Mouse (Mus musculus): ENCODE data around the gene Pdcd10. TPM values are rescaled to one million over a fixed set of nuclear protein-coding genes. Genes with fewer than 3 reads are reported as not detected.
A peak's percentile ranks its signal among the peaks of the same experiment; 100 is the strongest.

Gene Pdcd10
- polyA plus RNA-seq (2016; fragmentation: Nextera tagmentation; extraction: Ambion mirVana): 62.5 and 64.4 TPM in 2 replicates

DNA sequence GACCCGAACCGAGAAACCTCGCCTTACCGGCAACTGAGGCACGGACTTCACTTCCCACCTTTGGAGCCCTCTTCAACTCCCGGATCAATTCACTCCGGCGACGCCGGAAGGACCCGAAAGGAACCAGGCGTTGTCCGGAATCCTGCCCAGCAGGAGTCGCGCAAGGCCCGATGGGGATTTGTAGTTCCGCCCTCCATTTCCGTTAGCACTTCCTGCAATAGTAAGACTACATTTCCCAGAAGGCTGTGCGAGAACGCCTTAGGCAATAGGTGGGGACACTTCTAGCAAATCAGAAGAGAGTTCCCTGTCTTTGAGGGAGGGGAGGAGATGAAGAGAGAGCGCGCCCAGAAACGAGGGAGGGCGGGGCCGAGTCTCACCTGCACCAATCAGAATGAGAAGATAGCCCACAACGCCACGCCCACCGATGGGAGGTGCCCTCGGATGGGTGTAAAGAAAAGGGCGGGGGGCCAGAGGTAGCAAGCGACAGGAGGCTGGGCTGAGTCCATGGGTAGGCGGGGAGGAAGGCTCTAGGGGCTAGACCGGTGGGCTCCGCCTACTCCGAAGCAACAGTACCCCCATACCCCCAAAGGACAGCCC lies at the start of gene Pdcd10:
Gene Pdcd10, minus strand, starts transcription at position 162 of the 597 bp plus-strand sequence.
- Histone ChIP-seq H3K4me1 (replicated peaks) (peaks cover 10% of the 10 kb centered on the region; the same call in 1 of the 2 replicates), H3K27ac (ENCODE audit: poor library complexity, severe bottlenecking) (peak within 1 kb of the TSS; percentile 69), H3K27me3 (replicated peaks) (no peaks in the 10 kb centered on the region), H3K9ac (peak within 1 kb of the TSS; percentile 96), H3K4me3 (peak within 1 kb of the TSS; percentile 98), H3K4me2 (peak within 1 kb of the TSS; percentile 89), H3K9me3 (replicated peaks) (no peaks in the 10 kb centered on the region), H3K36me3 (no peaks in the 10 kb centered on the region)
- peak; percentile 99 for ATAC-seq (ENCODE audit: insufficient number of reproducible peaks, low FRiP score)
- WGBS: 0% methylated on average over 35 of the region's 35 CpGs

- no peaks in the 10 kb centered on the region for H3K36me3 ChIP-seq
- 81% methylated on average over 4 of the region's 4 CpGs for WGBS
- H3K27ac ChIP-seq (ENCODE audit: poor library complexity, severe bottlenecking): no peak overlapping the region
- no peaks in the 10 kb centered on the region for H3K27me3 ChIP-seq (replicated peaks)
- H3K4me2 ChIP-seq: no peak overlapping the region
- no peak overlapping the region for H3K4me3 ChIP-seq
- no peak overlapping the region for H3K9ac ChIP-seq
- H3K9me3 ChIP-seq (replicated peaks): no peaks in the 10 kb centered on the region
- H3K4me1 ChIP-seq (replicated peaks): no peaks in the 10 kb centered on the region
- ATAC-seq (ENCODE audit: insufficient number of reproducible peaks, low FRiP score): no peak
These were observed 28.2 kb upstream of the Pdcd10 start for GRCm38 (mm10) chr3:75584898-75585297.

DNA sequence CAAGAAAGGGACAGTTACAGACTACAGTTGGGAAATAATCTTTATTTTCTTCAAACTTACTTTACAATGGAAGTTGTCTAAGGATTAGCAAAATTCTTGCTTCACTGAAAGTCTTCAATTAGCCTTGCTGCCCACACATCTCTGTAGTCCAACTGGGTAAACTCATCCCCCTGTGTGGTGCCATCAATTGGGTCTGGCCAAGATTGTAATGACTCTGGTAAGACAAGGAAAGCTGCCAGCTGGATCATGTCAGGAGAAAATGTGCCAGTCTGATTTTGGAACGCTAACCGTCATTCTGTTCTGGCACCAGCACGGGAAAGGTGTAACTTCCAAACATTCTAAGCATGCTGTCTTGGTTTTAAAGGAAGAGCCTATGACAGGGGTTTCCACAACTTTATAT lies 26.6 kb upstream of the Pdcd10 start:
- WGBS: 84% methylated on average over 3 of the region's 3 CpGs
- no peak for ATAC-seq (ENCODE audit: insufficient number of reproducible peaks, low FRiP score)

DNA sequence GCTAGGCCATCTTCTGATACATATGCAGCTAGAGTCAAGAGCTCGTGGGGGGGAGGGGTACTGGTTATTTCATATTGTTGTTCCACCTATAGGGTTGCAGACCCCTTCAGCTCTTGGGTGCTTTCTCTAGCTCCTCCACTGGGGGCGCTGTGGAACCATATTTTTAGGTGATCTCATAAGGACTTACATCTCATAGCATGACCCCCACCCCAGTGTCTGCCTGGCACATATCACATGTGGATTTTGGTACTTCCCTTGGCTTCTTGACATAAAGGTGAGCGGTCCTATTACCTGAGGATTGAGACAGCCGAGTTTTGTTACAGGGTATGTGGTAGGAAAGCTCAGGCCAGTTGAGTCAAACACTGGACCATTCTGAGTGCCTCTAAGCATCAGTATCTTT lies 22.7 kb upstream of the Pdcd10 start:
- Histone ChIP-seq H3K36me3 (no peaks in the 10 kb centered on the region), H3K4me3 (no peak overlapping the region), H3K9me3 (replicated peaks) (no peaks in the 10 kb centered on the region), H3K27ac (ENCODE audit: poor library complexity, severe bottlenecking) (no peak overlapping the region), H3K4me1 (replicated peaks) (no peaks in the 10 kb centered on the region), H3K9ac (no peak overlapping the region), H3K27me3 (replicated peaks) (no peaks in the 10 kb centered on the region), H3K4me2 (no peak overlapping the region)
- WGBS: 46% methylated on average over 4 of the region's 4 CpGs
- no peak for ATAC-seq (ENCODE audit: insufficient number of reproducible peaks, low FRiP score)

More for the DNA sequence above, 26.6 kb upstream of the Pdcd10 start:
- H3K4me3 ChIP-seq: no peak overlapping the region
- H3K4me1 ChIP-seq (replicated peaks): no peaks in the 10 kb centered on the region
- no peak overlapping the region for H3K27ac ChIP-seq (ENCODE audit: poor library complexity, severe bottlenecking)
- H3K9me3 ChIP-seq (replicated peaks): no peaks in the 10 kb centered on the region
- no peak overlapping the region for H3K4me2 ChIP-seq
- no peak overlapping the region for H3K9ac ChIP-seq
- H3K36me3 ChIP-seq: no peaks in the 10 kb centered on the region
- no peaks in the 10 kb centered on the region for H3K27me3 ChIP-seq (replicated peaks)

DNA sequence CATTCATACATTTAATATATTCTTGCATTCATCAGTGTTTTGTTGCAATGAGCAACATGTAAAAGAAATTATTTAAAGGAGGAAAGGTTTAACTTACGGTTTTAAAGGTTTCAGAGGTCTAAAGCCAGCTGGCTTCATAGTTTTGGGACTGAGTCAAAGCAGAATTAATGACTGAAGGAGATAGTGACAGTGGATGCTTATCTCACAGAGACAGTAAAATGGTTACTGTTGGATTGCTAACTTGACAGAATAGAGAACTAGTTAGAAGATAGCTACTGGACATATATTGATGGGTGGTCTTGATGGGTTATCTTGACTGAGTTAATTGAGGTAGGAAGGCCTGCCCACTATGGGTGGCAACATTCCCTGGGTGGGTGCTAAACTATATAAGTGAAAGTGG lies 18.9 kb upstream of the Pdcd10 start:
- 76% methylated on average over 1 of the region's 1 CpGs for WGBS
- no peak overlapping the region for H3K27ac ChIP-seq (ENCODE audit: poor library complexity, severe bottlenecking)
- H3K4me2 ChIP-seq: no peak overlapping the region

GRCm38 (mm10) chr3:75574074-75574473 lies 17.4 kb upstream of the Pdcd10 start:
- WGBS: 82% methylated on average over 2 of the region's 2 CpGs

More for the DNA sequence above, 18.9 kb upstream of the Pdcd10 start:
- Histone ChIP-seq H3K9ac (no peak overlapping the region), H3K27me3 (replicated peaks) (no peaks in the 10 kb centered on the region), H3K4me1 (replicated peaks) (no peaks in the 10 kb centered on the region), H3K4me3 (no peak overlapping the region), H3K36me3 (no peaks in the 10 kb centered on the region), H3K9me3 (replicated peaks) (no peaks in the 10 kb centered on the region)
- ATAC-seq (ENCODE audit: insufficient number of reproducible peaks, low FRiP score): no peak

DNA sequence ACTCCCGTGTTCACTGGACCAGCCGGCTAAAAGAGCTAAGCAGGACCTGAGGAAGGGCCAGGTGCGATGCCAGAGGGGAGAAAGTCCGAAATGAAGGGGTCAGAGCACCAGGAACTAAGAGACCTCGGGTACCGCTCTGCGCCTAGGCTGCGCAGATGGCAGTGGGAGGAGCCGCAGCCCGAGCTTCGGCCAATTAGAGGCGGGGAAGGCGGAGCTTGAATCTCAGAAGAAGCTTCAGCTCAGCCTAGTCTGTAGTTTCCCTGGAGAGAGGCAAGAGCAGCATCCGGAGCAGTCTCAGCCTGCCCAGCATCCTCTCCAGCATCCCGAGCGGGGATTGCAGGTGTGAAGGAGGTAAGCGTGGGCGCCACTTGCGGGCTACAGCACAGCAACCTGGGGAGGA lies 636 bp upstream of the Pdcd10 start, which contains the start of gene Serpini1:
Gene Serpini1, plus strand, starts transcription at position 256 of the 400 bp plus-strand sequence.
- H3K4me1 ChIP-seq (replicated peaks): peaks cover 10% of the 10 kb centered on the region; the same call in 1 of the 2 replicates
- H3K4me2 ChIP-seq: peak within 1 kb of the TSS; percentile 89
- peak; percentile 93 for ATAC-seq (ENCODE audit: insufficient number of reproducible peaks, low FRiP score)
- no peaks in the 10 kb centered on the region for H3K36me3 ChIP-seq
- peak within 1 kb of the TSS; percentile 96 for H3K9ac ChIP-seq
- peak within 1 kb of the TSS; percentile 98 for H3K4me3 ChIP-seq
- H3K27me3 ChIP-seq (replicated peaks): no peaks in the 10 kb centered on the region
- H3K27ac ChIP-seq (ENCODE audit: poor library complexity, severe bottlenecking): peak within 1 kb of the TSS; percentile 69
- H3K9me3 ChIP-seq (replicated peaks): no peaks in the 10 kb centered on the region
- under 1% methylated on average over 19 of the region's 19 CpGs for WGBS

More at GRCm38 (mm10) chr3:75574074-75574473, 17.4 kb upstream of the Pdcd10 start:
- Histone ChIP-seq H3K9ac (no peak overlapping the region), H3K27me3 (replicated peaks) (no peaks in the 10 kb centered on the region), H3K4me3 (no peak overlapping the region), H3K36me3 (no peaks in the 10 kb centered on the region), H3K4me1 (replicated peaks) (no peaks in the 10 kb centered on the region), H3K27ac (ENCODE audit: poor library complexity, severe bottlenecking) (no peak overlapping the region), H3K9me3 (replicated peaks) (no peaks in the 10 kb centered on the region), H3K4me2 (no peak overlapping the region)
- no peak for ATAC-seq (ENCODE audit: insufficient number of reproducible peaks, low FRiP score)

DNA sequence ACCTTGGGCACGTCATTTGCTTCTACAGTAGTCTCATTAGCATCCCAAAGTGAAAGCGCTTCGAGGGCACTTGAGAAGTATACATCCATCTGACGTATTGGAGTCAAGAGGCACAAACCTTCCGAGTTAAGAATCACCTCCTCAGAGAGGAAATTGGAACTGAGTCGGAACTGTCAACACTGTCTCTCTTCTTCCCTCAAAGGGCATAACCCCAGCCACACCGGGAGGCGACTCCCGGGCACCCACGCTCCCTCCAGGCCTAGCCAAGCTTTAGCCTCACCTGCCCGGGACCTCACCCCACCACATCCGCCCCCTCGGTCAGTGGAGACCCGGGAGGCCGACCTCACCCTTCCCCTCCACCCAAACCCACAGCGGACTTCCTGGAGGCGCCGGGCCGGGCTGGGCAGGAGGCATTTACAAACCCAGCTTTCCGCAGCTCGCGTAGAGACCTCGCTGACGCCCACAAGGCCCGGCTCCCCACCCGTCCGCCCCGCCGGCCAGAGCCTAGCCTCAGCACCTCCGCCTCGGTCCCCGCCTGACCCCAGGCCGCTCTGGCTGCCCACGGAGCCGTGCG lies 448 bp downstream of the Pdcd10 start:
- Histone ChIP-seq H3K4me3 (peak overlapping the region; percentile 98), H3K4me1 (replicated peaks) (peaks cover 10% of the 10 kb centered on the region; the same call in 1 of the 2 replicates), H3K27me3 (replicated peaks) (no peaks in the 10 kb centered on the region), H3K9me3 (replicated peaks) (no peaks in the 10 kb centered on the region), H3K9ac (peak overlapping the region; percentile 96), H3K27ac (ENCODE audit: poor library complexity, severe bottlenecking) (peak overlapping the region; percentile 69), H3K4me2 (peak overlapping the region; percentile 89), H3K36me3 (no peaks in the 10 kb centered on the region)
- ATAC-seq (ENCODE audit: insufficient number of reproducible peaks, low FRiP score): peak; percentile 54
- WGBS: under 1% methylated on average over 36 of the region's 36 CpGs

DNA sequence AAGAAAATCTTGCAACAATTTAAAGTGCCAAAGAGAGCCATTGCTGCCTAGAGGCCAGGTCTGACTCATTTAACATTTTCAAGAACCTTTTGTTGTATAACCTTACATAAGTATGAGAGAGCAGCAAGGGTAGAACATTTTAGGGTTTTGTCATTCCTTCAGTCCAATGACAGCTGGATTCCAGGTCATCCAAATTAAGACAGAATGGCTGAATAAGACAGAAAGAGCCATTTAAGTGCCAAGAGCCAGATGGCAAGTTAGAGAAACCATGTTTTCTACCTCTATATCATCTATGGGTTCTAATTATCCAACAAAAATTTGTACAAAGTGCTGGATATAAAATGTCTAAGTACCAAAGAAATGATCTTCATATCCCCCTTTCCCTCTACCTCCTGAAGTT lies 5.4 kb downstream of the Pdcd10 start:
- Histone ChIP-seq H3K9ac (no peak overlapping the region), H3K4me3 (no peak overlapping the region), H3K4me2 (no peak overlapping the region), H3K36me3 (no peaks in the 10 kb centered on the region), H3K9me3 (replicated peaks) (no peaks in the 10 kb centered on the region), H3K27ac (ENCODE audit: poor library complexity, severe bottlenecking) (no peak overlapping the region), H3K27me3 (replicated peaks) (no peaks in the 10 kb centered on the region), H3K4me1 (replicated peaks) (peaks cover 9% of the 10 kb centered on the region; the same call in 1 of the 2 replicates)
- ATAC-seq (ENCODE audit: insufficient number of reproducible peaks, low FRiP score): no peak

- 0 out of 2 replicates have a peak, but pooled peaks cover 2% of the 10 kb centered on the region for H3K36me3 ChIP-seq
- no peaks in the 10 kb centered on the region for H3K27me3 ChIP-seq (replicated peaks)
- ATAC-seq (ENCODE audit: insufficient number of reproducible peaks, low FRiP score): no peak
- no peak overlapping the region for H3K4me3 ChIP-seq
- H3K4me1 ChIP-seq (replicated peaks): peaks cover 15% of the 10 kb centered on the region
- no peak overlapping the region for H3K9ac ChIP-seq
- no peaks in the 10 kb centered on the region for H3K9me3 ChIP-seq (replicated peaks)
- H3K27ac ChIP-seq (ENCODE audit: poor library complexity, severe bottlenecking): no peak overlapping the region
- H3K4me2 ChIP-seq: no peak overlapping the region
- WGBS: 78% methylated on average over 1 of the region's 1 CpGs
These were observed 12.4 kb downstream of the Pdcd10 start for GRCm38 (mm10) chr3:75544287-75544686.

- H3K4me2 ChIP-seq: no peak overlapping the region
- no peak overlapping the region for H3K9ac ChIP-seq
- peak overlapping the region; percentile 54; the same call in 1 of the 2 replicates for H3K27ac ChIP-seq (ENCODE audit: poor library complexity, severe bottlenecking)
- ATAC-seq (ENCODE audit: insufficient number of reproducible peaks, low FRiP score): peak; percentile 81; the same call in 1 of the 2 replicates
- H3K4me1 ChIP-seq (replicated peaks): peaks cover 13% of the 10 kb centered on the region
- no peak overlapping the region for H3K4me3 ChIP-seq
- 36% methylated on average over 3 of the region's 3 CpGs for WGBS
- no peaks in the 10 kb centered on the region for H3K9me3 ChIP-seq (replicated peaks)
- 0 out of 2 replicates have a peak, but pooled peaks cover 2% of the 10 kb centered on the region for H3K36me3 ChIP-seq
- H3K27me3 ChIP-seq (replicated peaks): no peaks in the 10 kb centered on the region
These were observed 13.8 kb downstream of the Pdcd10 start for GRCm38 (mm10) chr3:75542852-75543251.
